8 mouse cellular contexts compared by ENCODE assay signal in the genomic region with DNA sequence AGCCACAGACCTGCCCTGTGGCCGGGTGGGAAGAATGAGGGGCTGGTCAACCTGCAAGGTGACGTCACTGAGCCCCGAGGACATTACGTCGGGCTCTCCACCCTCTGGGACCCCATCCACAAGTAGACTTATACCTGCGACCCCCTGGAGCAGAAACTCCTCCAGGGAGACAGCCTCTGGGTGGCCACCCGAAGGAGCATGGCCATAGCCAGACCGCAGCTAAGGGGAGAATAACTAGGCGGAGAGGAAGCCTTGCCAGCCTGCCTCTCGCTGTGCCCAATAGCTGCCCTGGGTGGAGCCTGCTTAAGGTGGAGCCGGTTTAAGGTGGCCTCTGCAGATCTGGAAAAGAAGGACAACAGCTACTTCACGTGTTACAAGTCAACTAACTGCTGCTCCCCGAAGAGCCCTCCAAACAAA. TPM values are rescaled to one million over a fixed set of nuclear protein-coding genes. Genes with fewer than 3 reads are reported as not detected.
DNase-seq lines count a peak whose midpoint lies in the region; ATAC-seq and TF ChIP-seq lines count a peak whose summit lies in the region.

A gene (minus strand): TSS at position 270 of the 417 bp plus-strand sequence.

- H3K9ac ChIP-seq in liver, embryonic 16.5 days (ENCODE audit: low read depth, low read length): no peak within 1 kb of the TSS

- peak within 1 kb of the TSS; percentile 53 for H3K4me2 ChIP-seq in liver, embryonic 16.5 days (ENCODE audit: low read depth, low read length)

- peaks cover 6% of the 10 kb centered on the region for H3K4me1 ChIP-seq in cortical plate, adult 2 months (ENCODE audit: control insufficient read depth, insufficient read depth, low read length)
- no peaks in the 10 kb centered on the region; the same call in 1 of the 2 replicates for H3K4me1 ChIP-seq in liver, embryonic 16.5 days (ENCODE audit: control insufficient read depth, low read depth, low read length)
- H3K4me1 ChIP-seq in olfactory bulb, adult 2 months (ENCODE audit: control insufficient read depth, insufficient read depth, low read length): peaks cover 31% of the 10 kb centered on the region

- H3K36me3 ChIP-seq in liver, embryonic 16.5 days (ENCODE audit: control insufficient read depth, insufficient read depth): no peaks in the 10 kb centered on the region

- peak; percentile 56 for DNase-seq in urinary bladder, adult 2 months (ENCODE audit: low spot score)
- no peak for DNase-seq in urinary bladder, postnatal 4 days (ENCODE audit: low spot score in 2 of 2)
- peak; percentile 97 for DNase-seq in heart, adult 11 months
- DNase-seq in kidney, adult 11 months: peak; percentile 82
- no peak for DNase-seq in T-cell, adult 2 months (ENCODE audit: low spot score)

- peak; percentile 45; the same call in 1 of the 2 replicates for ATAC-seq in liver, embryonic 16.5 days (ENCODE audit: low read depth)

- WGBS in liver, embryonic 16.5 days (ENCODE audit: insufficient replicate concordance): 26% methylated on average over 13 of the region's 13 CpGs
- 17% methylated on average over 13 of the region's 13 CpGs for WGBS in olfactory bulb, adult 2 months

- peak; percentile 89 for TF ChIP-seq POLR2A in cortical plate, adult 2 months (IDR thresholded peaks at IDR 0.05; ENCODE audit: extremely low read depth, insufficient read depth, low read length)
- no peak for TF ChIP-seq POLR2A in olfactory bulb, adult 2 months (IDR thresholded peaks at IDR 0.05; ENCODE audit: insufficient read depth, low read depth, low read length)

- H3K27me3 ChIP-seq in liver, embryonic 16.5 days (ENCODE audit: control insufficient read depth, insufficient read depth, low read depth, low read length): no peaks in the 10 kb centered on the region

- no peaks in the 10 kb centered on the region for H3K9me3 ChIP-seq in liver, embryonic 16.5 days (replicated peaks; ENCODE audit: control insufficient read depth, low read length)

- peak within 1 kb of the TSS; percentile 34 for H3K4me3 ChIP-seq in cortical plate, adult 2 months (ENCODE audit: insufficient read depth, low read length)
- H3K4me3 ChIP-seq in liver, embryonic 16.5 days (ENCODE audit: low read depth, low read length): peak within 1 kb of the TSS; percentile 44
- H3K4me3 ChIP-seq in olfactory bulb, adult 2 months (ENCODE audit: insufficient read depth, low read depth, low read length): peak within 1 kb of the TSS; percentile 42

- peak within 1 kb of the TSS; percentile 36 for H3K27ac ChIP-seq in cortical plate, adult 2 months (ENCODE audit: insufficient read depth, low read length)
- H3K27ac ChIP-seq in liver, embryonic 16.5 days (ENCODE audit: low read length): no peak within 1 kb of the TSS
- 0 out of 2 replicates have a peak within 1 kb of the TSS, but pooled peaks have one; percentile 2 for H3K27ac ChIP-seq in olfactory bulb, adult 2 months (ENCODE audit: insufficient read depth, low read depth, low read length)

- no peak for TF ChIP-seq CTCF in cortical plate, adult 2 months (IDR thresholded peaks at IDR 0.05; ENCODE audit: extremely low read depth, insufficient read depth, low read length)
- no peak for TF ChIP-seq CTCF in olfactory bulb, adult 2 months (IDR thresholded peaks at IDR 0.05; ENCODE audit: insufficient read depth, low read depth, low read length)

RNA-seq across cellular contexts. Expression of the gene that starts here (rescaled TPM):
- 15.3 and 20.2 TPM in 2 replicates for polyA plus RNA-seq in urinary bladder, adult 2 months (2012; rRNA removed)
- 21.2 and 21.6 TPM in 2 replicates for polyA plus RNA-seq in cortical plate, adult 2 months (2012; rRNA removed)
- 0.34 and 0.57 TPM in 2 replicates for polyA plus RNA-seq in liver, embryonic 16.5 days (2015; fragmentation: Nextera tagmentation; extraction: Ambion mirVana)
- polyA plus RNA-seq in olfactory bulb, adult 2 months (2012; ENCODE audit: insufficient read depth, insufficient read length, low replicate concordance, missing spikeins): not detected in 2 replicates

Comparison
In these comparisons a context has a peak if more than half of its experiments do, and no peak if none do; other contexts are left out.
1. DNase-seq: peak in urinary bladder, adult 2 months (single experiment), heart, adult 11 months (single experiment) and kidney, adult 11 months (single experiment); none in urinary bladder, postnatal 4 days (0 of 2) and T-cell, adult 2 months (single experiment).
2. Peak in ATAC-seq, H3K4me3 ChIP-seq and H3K4me2 ChIP-seq in liver, embryonic 16.5 days; RNA of the gene not detected or under 1 TPM.
3. Peak in every context shown above with its lines, with median percentiles within 50 percentile points of each other: H3K4me3 ChIP-seq.